Mouse (Mus musculus) liver, adult 2 months (tissue): ENCODE results near the gene Aspscr1.

Experiments used
- CTCF ChIP-seq: fragments of 200-500 bp; IDR thresholded peaks from 2 replicates; pipeline ENCODE4 v1.5.1; 2011; ENCODE audit warnings: low read depth, low read length, control low read depth
- POLR2A ChIP-seq: fragments of 200-500 bp; IDR thresholded peaks from 2 replicates; pipeline ENCODE4 v1.6.1; 2011; ENCODE audit warnings: low read length, control low read depth; ENCODE audit not compliant: insufficient read depth; ENCODE audit errors: extremely low read depth

- peak; percentile 95 for TF ChIP-seq POLR2A
- TF ChIP-seq CTCF: peak; percentile 62
Observed at GRCm38 (mm10) chr11:120727169-120727527, 54.4 kb downstream of the Aspscr1 start, which contains the start of gene Dcxr.
